Mouse (Mus musculus) NIH3T3 (cell line): Measurements from ENCODE around the gene Dazap2.
"Not testable (repeated sequence)": the region's sequence is repeated elsewhere in the genome, so short reads cannot be mapped to it uniquely, and the experiment has no call there.

Experiments
- DNase-seq: peaks from one replicate; pipeline ENCODE4 v3.0.0-alpha.2; 2012; ENCODE audit warnings: low read depth

Gene Dazap2

GRCm38 (mm10) chr15:100614996-100615824 is at the start of gene Dazap2:
TSS of gene Dazap2 (plus strand) at chr15:100615349.
- DNase-seq, result peak; percentile 100

GRCm38 (mm10) chr15:100566531-100566930 is 48.6 kb upstream of the Dazap2 start:
- DNase-seq, result no peak

DNA sequence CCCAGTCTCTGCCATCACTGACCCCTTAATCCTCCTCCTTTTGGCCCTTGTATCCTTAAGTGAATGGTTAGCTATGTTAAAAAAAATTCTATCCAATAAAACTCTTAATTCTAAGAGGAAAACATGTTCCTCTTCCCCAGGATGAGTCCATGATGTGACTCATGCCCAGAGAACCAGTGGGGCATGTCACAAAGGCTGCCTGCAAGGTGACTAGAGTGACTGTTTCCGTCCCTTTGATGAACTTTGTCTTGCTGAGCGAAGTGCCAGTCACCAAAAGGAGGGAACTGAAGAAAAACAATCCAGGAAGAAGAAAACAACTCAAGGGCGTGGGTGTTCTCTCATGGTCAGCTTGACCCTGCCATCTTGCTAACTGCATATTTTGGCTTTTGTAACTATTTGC is 45.9 kb upstream of the Dazap2 start:
- DNase-seq, result no peak

DNA sequence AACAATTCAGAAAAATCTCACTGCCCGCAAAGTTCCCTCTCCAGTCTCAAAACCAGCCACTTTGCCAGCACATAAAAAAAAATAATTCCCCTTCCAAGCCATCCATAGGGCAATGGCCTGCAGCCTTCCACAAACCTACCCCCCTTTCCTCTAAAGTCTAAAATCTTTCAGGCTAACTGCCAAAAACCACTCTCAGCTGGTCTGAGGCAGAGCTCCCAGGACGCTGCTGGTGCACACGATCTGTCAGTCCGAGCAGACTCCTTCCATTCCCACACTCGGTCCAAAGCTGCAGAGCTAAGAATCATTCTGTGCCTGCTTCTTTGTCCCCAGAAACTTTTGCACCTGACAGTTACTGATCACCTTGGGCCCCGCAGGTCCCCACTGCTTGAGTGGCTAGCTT is 41.2 kb upstream of the Dazap2 start:
- DNase-seq, result peak; percentile 71

GRCm38 (mm10) chr15:100574378-100574777 is 40.8 kb upstream of the Dazap2 start:
- peak; percentile 54 for DNase-seq

DNA sequence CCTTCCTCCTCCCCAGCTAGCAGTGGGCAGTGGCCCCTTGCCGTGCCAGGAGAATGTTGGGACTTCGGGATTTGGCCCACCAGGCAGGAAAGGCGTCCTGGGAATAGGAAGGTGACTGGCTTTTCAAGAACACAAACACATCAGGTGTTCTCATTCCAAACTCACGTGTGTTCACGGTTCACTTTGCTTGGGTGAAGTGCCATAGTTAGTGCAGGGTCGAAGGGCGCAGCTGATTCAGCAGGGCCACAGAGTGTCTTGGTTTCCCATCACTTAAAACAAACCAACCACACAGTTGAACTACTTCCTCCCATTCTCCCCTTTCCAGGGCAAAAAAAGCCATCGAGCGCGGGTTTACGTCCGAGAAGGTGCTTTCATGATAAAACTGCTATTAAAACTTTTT is 39.8 kb upstream of the Dazap2 start:
- no peak for DNase-seq

DNA sequence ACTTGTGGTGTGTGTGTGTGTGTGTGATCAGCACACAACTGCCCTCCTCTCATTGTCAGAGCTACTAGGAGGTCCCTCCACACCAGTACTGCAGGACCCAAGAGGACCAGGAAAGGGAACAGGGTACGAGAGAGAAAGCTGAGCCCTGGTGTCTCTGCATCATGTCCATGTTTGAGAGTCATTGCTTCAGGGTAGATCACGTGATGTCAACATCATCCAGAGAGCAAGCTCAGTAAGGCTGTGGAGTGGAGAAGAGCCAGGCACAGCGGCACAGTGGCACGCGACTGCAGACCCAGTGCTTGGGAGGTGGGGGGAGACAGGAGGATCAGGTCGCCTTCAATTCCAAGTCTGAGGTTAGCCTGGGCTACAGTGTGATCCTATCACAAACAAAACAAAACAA is 38.8 kb upstream of the Dazap2 start:
- DNase-seq, result no peak

DNA sequence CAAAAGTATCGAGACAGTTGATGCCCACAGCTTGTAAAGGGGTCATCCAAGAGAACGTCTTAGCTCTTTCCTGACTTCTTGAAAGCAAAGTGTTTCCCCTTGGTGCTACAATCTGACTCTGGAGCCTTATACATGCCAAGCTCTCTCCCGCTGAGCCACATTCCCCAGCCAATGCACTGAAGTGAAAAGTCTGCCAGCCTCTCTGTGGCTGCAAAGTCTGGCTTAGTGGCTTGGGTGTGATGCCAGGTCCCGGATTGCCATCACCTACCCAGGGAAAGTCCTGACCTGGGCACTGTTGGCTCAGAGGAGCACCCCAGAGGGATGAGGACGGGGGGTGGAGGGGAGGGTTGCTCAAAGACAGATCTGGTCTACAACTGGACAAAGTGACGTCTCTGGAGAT is 38.3 kb upstream of the Dazap2 start:
- DNase-seq, result no peak

DNA sequence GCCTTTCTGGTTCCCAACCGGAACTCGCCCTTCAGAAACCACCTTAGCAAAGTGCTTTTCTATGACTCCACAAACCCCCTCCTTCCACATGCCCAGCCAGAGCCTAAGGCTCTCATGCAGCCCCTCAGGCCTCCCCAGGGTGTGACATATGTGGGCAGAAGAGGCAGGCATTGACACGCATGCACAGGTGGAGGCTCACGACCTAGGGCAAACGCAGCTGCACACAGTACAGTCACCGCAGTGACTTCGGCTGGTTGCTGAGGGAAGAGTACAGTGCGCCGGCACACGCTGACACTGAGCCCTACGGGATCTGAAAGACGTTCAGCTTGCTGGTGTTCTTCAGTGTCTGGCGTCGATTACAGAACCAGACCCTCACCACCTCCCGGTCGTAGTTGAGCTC is 37.2 kb upstream of the Dazap2 start:
- no peak for DNase-seq

DNA sequence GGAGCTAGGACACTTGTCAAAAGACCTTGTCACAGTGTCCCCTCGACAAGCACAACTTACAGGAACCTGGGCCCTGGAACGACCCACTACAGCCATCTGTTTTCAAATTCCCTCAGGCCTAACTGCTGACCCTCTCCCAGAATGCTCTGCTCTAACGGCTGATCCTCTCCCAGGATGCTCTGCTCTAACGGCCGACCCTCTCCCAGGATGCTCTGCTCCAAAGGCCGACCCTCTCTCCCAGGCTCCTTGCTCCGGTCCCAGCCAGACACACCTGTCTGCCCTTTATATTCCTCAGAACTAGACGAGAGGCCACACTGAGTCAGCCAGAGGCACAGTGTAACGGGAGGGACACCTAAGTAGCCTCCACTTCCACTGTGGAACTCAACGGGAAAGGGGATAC is 35.0 kb upstream of the Dazap2 start:
- no peak for DNase-seq

DNA sequence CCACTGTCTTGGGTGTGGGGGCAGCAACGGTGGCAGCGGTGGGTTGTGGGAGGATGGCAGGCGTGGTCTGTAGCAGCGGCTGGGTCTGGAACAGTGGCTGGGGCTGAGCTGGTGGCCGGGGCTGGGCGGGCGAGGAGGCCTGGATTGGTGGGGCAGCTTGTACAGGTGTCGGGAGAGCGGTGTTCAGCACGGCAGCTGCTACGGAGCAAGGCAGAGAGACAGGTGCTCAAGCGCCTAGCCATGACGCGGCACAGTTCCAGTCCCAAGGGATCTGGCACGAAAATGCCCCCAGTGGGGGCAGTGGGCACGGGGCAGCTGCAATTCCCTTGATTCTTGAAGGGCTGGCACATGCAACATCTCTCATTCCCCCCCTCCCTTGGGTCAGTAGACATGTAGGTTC is 29.2 kb upstream of the Dazap2 start:
- DNase-seq, result no peak

DNA sequence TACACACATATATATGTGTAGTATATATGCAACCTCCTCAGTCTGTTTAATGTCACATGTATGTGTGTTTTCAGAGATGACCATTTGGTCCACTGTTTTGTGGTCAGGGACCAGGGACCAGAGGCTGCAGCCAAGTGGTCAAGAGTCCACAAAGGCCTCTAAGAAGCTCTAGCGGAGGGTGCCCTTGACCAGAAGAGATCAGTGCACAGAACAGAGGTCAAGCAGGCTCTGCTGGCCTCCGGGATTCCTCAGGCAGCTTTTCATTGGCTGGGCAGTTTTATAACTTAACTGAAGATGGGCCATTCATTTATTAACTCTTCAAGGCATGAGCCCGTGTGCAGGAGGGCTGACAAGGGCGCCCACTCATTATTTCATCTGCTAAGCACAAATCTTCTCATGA is 28.0 kb upstream of the Dazap2 start:
- DNase-seq, result no peak

- no peak for DNase-seq
These were observed 26.9 kb upstream of the Dazap2 start for GRCm38 (mm10) chr15:100588297-100588696.

DNA sequence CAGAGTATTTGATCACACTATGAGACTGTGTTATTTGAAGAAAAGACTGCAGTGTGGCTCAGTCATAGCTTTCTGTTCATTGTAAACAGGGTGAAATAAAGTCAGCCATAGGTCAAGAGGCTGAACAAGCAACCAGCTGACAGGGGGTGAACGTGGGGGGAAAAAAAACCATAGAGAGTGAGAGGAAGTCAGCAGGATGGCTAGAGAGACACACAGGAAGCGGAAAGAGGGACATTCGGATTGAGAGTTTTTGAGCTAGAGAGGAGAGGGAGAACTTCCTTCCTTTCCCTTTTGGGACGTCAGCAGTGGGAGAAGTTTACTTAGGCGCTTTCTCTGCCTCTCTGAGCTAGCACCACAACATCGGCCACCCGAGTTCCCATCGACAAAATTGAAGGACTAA is 24.7 kb upstream of the Dazap2 start:
- no peak for DNase-seq

DNA sequence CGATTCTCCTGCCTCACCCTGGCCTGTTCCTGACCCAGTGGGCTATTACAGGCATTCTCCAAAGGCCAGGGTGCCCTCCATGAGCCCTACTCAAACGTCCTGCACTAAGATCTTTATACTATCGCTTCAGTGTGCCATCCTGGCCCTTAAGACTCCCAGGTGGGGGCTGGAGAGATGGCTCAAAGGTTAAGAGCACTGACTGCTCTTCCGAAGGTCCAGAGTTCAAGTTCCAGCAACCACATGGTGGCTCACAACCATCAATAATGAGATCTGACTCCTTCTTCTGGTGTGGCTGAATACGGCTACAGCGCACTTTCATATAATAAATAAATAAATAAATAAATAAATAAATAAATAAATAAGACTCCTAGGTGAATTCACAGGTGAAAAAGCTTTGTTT is 22.3 kb upstream of the Dazap2 start:
- DNase-seq, result no peak

DNA sequence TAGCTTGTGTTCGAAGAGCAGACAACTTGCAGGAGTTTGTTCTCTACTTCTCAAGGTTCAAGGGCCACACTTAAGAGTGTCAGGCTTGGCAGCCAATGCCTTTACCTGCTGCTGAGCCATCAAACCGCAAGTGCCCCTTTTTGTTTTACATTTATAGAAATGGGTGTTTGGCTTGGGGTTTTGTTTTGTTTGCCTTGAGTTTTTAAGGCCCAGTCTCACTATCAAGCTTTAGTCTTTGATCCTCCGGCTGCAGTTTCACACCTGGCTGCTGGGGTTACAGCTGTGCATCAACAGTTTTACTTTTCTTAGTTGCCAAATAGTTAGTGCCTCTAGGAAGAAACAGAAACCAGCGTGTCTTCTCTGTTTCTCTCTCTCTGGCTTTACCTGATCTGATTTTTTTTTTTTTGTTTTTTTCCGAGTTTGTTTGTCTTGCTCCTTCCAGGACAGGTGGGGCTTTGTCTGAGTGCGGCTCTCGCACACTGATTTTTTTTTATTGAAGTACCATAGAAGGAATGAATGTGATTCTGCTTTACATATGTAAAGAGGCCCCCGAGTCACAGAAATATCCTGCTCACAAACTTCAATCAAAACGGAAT is 16.8 kb upstream of the Dazap2 start:
- DNase-seq, result no peak

GRCm38 (mm10) chr15:100598883-100599275 is 16.3 kb upstream of the Dazap2 start:
- DNase-seq, result peak; percentile 78

- peak; percentile 43 for DNase-seq
These were observed 15.7 kb upstream of the Dazap2 start, which contains the start of gene Pou6f1 for GRCm38 (mm10) chr15:100599276-100600046. TSS of gene Pou6f1 (minus strand) at chr15:100599984.

DNA sequence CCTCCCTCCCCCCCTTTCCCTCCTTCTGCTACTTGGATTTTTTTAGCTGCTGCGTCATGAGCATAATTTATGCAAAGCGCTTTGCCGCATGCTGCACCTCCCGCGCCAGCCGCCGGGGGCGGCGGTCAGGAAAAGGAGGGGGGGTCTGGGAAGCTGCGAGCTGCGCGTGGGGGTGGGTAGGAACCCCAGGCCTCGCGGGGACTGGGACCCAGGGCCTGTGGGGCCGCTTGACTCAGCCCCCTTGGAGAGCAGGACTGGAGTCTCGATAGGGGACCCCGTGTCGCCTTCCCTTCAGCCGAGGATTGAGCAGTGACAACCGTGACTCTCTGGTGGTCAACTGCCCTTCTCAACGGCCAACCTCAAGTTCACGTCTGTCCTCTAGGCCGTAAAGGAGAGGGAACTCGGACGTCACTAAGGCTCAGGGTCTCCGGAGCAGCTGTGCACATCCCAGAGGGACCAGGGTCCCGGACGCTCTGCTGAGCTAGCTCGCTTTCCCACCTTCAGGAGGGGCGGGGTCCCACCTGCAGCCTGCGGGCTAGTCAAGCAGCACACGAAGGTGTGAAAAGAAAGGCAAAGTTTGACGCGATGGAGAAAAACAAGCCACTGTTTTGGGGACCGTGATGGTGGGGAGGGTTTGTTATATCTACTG is 15.0 kb upstream of the Dazap2 start:
- peak; percentile 91 for DNase-seq

GRCm38 (mm10) chr15:100600696-100601272 is 14.4 kb upstream of the Dazap2 start:
- DNase-seq, result no peak

DNA sequence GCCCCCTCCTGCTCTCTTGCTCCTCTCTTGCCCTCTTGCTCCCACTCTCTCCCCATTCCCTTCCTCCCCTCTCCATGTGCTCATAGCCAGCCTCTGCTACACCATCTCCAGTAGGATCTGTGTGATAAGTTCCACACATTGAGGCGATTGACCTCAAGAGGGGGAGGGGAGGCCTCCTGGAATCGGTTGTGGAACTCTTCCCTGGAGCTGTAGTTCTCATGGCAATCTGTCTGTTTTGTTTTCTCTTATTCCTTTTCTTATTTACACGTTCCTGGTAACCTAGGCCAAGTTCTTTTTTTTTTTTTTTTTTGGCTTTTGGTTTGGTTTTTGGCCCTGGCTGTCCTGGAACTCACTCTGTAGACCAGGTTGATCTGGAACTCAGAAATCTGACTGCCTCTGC is 13.5 kb upstream of the Dazap2 start:
- no peak for DNase-seq

DNA sequence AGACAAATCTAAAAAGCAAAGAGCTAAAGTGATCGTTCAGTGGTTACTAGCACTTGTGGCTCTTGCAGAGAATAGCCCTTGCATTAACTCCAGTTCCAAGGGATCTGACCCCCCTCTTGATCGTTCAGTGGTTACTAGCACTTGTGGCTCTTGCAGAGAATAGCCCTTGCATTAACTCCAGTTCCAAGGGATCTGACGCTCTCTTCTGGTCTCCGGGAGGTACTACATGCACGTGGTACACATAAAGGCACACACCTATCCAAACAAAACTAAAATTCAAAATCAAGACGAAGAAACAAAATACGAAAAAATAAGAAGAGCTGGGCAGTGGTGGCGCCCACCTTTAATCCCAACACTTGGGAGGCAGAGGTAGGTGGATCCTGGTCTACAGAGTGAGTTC is 8.5 kb upstream of the Dazap2 start:
- not testable (repeated sequence) for DNase-seq
